Mouse (Mus musculus) neural tube, embryonic 14.5 days (tissue): ENCODE results near the gene Best1. TPM values are rescaled to one million over a fixed set of nuclear protein-coding genes. Genes with fewer than 3 reads are reported as not detected.

Experiments
- ATAC-seq: fragments of 200-750 bp; cut with Nextera tagmentation; 2 replicates; pipeline ENCODE4 v1.8.0; 2017; ENCODE audit warnings: low read depth, mild to moderate bottlenecking, moderate TSS enrichment, moderate library complexity
- H3K27ac ChIP-seq: fragments of 300-500 bp; sonication (generic); 2 replicates; pipeline ENCODE4 v1.5.1; 2014; ENCODE audit warnings: low read depth, mild to moderate bottlenecking, control low read depth, low read length, moderate library complexity, mixed read lengths
- H3K27me3 ChIP-seq: fragments of 300-500 bp; sonication (generic); 2 replicates; pipeline ENCODE4 v1.6.1; 2014; ENCODE audit warnings: low read length; ENCODE audit not compliant: control insufficient read depth, insufficient read depth
- H3K36me3 ChIP-seq: fragments of 300-500 bp; sonication (generic); 2 replicates; pipeline ENCODE4 v1.6.1; 2014; ENCODE audit warnings: low read length, mixed read lengths; ENCODE audit not compliant: control insufficient read depth, insufficient read depth
- H3K4me1 ChIP-seq: fragments of 300-500 bp; sonication (generic); 2 replicates; pipeline ENCODE4 v1.6.1; 2014; ENCODE audit warnings: low read length; ENCODE audit not compliant: control insufficient read depth, insufficient read depth
- H3K4me2 ChIP-seq: fragments of 300-500 bp; sonication (generic); 2 replicates; pipeline ENCODE4 v1.6.1; 2014; ENCODE audit warnings: mild to moderate bottlenecking, low read depth, low read length, control low read depth
- H3K4me3 ChIP-seq: fragments of 300-500 bp; sonication (generic); 2 replicates; pipeline ENCODE4 v1.5.1; 2014; ENCODE audit warnings: low read depth, low read length, control low read depth, mixed read lengths
- H3K9ac ChIP-seq: fragments of 300-500 bp; sonication (generic); replicated peaks from 2 replicates; pipeline ENCODE4 v1.6.1; 2014; ENCODE audit warnings: low read depth, mild to moderate bottlenecking, control low read depth, low read length, mixed read lengths
- H3K9me3 ChIP-seq: fragments of 300-500 bp; sonication (generic); 2 replicates; pipeline ENCODE4 v1.6.1; 2016; ENCODE audit warnings: low read length; ENCODE audit not compliant: control insufficient read depth
- WGBS: fragments of 180-500 bp; shearing (Covaris S2); extraction: QIAGEN DNeasy Blood & Tissue Kit; methylation state at CpG from one replicate; pipeline ENCODE4 v1.1.7; 2014; 5-methylcytosine and 5-hydroxymethylcytosine counted together
- polyA plus RNA-seq: library from polyadenylated mRNA; unstranded; fragments of >200 nt; fragmentation: Nextera tagmentation; extraction: Ambion mirVana; gene quantifications from 2 replicates; pipeline ENCODE4 v1.2.1, GENCODE M21; 2014

Gene Best1
- polyA plus RNA-seq, 1 experiment from 2014 or later = 2.3 TPM

DNA sequence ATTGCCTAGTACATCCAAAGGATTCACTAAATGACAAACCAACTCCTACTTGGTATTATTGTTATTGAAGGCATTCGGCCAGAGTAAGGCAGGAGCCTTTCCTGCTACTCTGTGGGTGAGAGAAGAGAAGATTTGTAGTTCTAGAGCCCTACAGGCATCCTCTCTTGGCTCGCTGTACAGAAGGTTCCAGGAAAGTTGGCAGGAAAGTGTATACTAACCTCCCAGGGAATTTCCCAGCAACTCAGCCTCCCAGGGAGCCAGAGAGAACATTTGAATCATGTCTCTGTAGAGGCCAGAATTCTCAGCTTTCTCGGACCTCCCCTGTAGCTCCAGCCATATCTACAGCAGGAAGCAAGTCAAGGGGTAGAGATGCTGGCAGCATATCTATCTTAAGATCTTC lies 54.4 kb downstream of the Best1 start:
- no peaks in the 10 kb centered on the region for H3K27me3 ChIP-seq
- H3K9me3 ChIP-seq = no peaks in the 10 kb centered on the region
- H3K9ac ChIP-seq = no peak overlapping the region
- H3K4me1 ChIP-seq = no peaks in the 10 kb centered on the region
- H3K4me2 ChIP-seq = no peak overlapping the region
- no peak overlapping the region for H3K27ac ChIP-seq
- no peak overlapping the region for H3K4me3 ChIP-seq
- no peaks in the 10 kb centered on the region for H3K36me3 ChIP-seq
- 76% methylated on average over 3 of the region's 3 CpGs for WGBS
- no peak for ATAC-seq

DNA sequence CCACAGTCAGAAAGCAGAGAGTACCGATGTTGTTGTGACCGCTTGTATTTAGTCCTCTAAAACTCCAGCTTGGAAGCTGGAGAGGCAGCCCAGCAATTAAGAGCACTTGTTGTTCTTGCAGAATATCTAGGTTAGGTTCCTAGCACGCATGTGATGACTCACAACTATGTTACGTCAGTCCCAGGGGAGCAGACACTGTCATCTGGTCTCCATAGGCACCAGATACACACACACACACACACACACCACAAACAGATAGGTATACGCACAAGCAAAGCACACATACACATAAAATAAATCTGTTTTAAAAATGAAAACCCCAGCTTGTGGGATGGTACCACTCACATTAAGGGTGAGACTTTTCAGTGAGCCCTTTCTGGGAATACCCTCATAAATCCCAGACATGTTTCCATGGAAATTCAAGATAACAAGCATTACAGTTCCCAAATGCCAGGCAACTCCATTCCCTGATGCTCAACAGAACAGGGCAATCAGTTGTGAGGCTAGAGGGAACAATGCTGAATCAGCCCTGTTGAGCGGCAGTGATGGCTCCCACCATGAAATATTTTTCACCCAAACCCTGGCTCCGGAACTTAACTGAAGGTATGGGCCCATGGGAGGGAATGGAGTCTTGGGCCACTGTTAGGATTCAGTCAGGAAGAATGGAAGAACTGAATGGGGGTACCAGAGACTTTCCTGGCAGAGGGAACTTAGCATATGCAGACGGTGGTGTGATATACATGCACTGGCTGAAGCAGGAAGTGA lies 55.5 kb downstream of the Best1 start:
- no peak overlapping the region for H3K27ac ChIP-seq
- no peak overlapping the region for H3K4me3 ChIP-seq
- no peaks in the 10 kb centered on the region for H3K36me3 ChIP-seq
- 94% methylated on average over 8 of the region's 8 CpGs for WGBS
- H3K4me2 ChIP-seq = no peak overlapping the region
- H3K4me1 ChIP-seq = no peaks in the 10 kb centered on the region
- no peaks in the 10 kb centered on the region for H3K9me3 ChIP-seq
- H3K27me3 ChIP-seq = no peaks in the 10 kb centered on the region
- ATAC-seq = no peak
- no peak overlapping the region for H3K9ac ChIP-seq

DNA sequence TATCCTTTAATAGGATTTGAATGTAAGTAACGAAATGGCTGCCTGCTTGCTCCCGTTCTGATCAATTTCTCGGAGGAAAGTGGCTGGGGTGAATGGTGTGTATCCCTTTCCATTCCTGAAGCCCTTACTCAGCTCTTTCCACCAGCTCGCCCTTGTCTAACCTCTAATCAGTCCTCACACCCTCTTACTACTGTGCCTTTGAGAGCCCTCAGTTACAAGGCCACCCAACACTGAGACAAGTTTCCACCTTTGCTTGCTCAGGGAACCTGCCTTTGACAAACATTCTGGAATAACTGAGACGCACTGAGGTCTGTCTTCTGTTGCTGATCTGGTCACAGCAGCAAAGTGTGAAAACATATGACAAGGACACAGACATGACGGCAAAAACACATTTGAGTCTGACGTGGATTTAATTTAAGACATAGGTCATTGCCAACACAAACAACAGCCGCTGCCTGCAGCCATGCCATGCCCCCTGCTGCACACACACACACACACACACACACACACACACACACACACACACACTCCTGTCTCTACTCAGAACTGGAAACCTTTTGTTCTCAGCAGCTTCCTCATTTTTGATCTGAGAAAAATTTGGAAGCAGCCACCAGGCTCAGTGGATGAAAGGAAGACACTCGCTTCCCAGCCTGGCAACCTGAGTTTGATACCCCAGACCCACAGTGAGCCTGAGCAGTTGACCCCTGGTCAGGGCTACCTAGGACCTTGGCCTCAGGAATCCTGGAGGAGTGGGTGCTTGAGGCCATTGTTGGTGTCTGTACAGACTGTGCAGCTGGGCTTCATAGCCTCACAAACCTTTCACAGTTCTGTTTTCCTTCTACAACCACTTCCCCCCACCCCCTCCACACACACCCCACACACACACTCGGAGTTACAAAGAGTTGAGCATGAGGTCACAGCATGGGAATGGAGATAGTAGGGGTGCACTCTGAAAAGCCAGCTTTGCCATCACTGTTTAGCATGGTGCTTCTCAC lies 58.6 kb downstream of the Best1 start:
- Histone ChIP-seq H3K27ac (no peak overlapping the region; the same call in 1 of the 2 replicates), H3K4me1 (no peaks in the 10 kb centered on the region), H3K36me3 (no peaks in the 10 kb centered on the region), H3K27me3 (no peaks in the 10 kb centered on the region), H3K4me3 (no peak overlapping the region), H3K9ac (no peak overlapping the region), H3K9me3 (no peaks in the 10 kb centered on the region), H3K4me2 (no peak overlapping the region)
- ATAC-seq = no peak
- 66% methylated on average over 10 of the region's 10 CpGs for WGBS

DNA sequence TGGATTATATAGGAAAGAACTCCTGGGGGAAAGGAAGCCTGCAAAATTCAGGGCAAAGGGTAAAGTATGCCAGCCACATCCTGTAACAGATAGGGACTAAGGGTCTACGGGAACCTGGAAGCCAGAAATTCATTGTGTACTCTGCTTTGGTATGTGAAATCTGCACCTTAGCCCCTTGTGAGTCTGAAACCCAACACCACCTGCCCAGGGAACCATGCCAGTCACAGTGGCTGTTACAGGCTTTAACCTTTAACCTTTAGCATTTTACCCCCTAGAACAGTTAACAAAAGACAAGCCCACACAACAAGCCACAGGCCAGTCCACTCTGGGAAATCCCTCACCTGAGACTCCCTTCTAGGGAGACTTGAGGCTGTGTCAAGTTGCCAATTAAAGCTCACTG lies 59.6 kb downstream of the Best1 start:
- Histone ChIP-seq H3K9ac (no peak overlapping the region), H3K4me2 (no peak overlapping the region), H3K27ac (no peak overlapping the region), H3K9me3 (no peaks in the 10 kb centered on the region), H3K36me3 (no peaks in the 10 kb centered on the region), H3K4me3 (no peak overlapping the region), H3K4me1 (no peaks in the 10 kb centered on the region), H3K27me3 (no peaks in the 10 kb centered on the region)
- WGBS = 85% methylated on average over 1 of the region's 1 CpGs
- no peak for ATAC-seq

DNA sequence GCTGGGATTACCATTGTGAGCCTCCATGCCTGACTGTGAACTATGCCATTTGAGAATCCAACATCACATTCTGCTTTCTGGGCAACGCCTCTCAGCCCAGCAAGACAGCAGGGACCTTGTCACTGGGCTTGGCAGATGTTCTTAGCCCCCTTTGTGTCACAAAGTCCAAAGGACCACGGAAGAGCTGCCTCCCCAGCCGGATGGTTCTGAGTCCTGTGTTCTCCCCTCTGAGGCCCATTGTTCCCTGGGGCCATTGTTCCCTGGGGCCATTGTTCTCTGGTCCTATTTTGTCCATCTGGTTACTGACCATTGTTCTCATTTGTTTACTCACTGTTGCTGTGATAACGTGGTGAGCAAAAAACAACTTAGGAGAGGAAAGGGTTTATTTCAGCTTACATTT lies 60.5 kb downstream of the Best1 start:
- 8% methylated on average over 4 of the region's 4 CpGs for WGBS

DNA sequence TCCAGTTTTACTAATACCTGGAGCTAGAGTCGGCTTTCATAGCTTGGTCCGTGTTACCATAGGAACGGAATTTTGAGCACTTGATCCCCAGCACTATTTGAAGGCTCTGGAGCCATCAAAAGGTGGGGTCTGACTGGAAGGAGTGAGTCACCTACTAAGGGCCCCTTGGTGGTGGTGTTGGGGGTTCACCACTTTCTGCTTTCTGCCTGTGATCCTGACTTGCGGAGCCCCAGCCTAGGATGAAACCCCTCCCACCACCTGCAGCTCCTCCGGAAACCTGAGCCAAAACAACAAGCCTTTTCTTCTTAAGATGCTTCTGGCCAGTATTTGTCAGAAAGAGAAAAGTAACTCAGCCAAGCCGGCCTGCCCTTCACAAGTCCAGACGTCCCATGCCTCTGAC lies 61.6 kb downstream of the Best1 start:
- Histone ChIP-seq H3K36me3 (no peaks in the 10 kb centered on the region), H3K4me2 (no peak overlapping the region), H3K9ac (no peak overlapping the region), H3K27ac (no peak overlapping the region), H3K4me3 (no peak overlapping the region), H3K4me1 (no peaks in the 10 kb centered on the region), H3K27me3 (no peaks in the 10 kb centered on the region), H3K9me3 (no peaks in the 10 kb centered on the region)
- 78% methylated on average over 7 of the region's 7 CpGs for WGBS
- ATAC-seq = no peak

More for the DNA sequence above, 60.5 kb downstream of the Best1 start:
- no peaks in the 10 kb centered on the region for H3K4me1 ChIP-seq
- no peak overlapping the region for H3K4me3 ChIP-seq
- H3K9me3 ChIP-seq = no peaks in the 10 kb centered on the region
- no peak overlapping the region for H3K9ac ChIP-seq
- no peaks in the 10 kb centered on the region for H3K27me3 ChIP-seq
- ATAC-seq = no peak
- H3K36me3 ChIP-seq = no peaks in the 10 kb centered on the region
- no peak overlapping the region for H3K4me2 ChIP-seq
- no peak overlapping the region for H3K27ac ChIP-seq

DNA sequence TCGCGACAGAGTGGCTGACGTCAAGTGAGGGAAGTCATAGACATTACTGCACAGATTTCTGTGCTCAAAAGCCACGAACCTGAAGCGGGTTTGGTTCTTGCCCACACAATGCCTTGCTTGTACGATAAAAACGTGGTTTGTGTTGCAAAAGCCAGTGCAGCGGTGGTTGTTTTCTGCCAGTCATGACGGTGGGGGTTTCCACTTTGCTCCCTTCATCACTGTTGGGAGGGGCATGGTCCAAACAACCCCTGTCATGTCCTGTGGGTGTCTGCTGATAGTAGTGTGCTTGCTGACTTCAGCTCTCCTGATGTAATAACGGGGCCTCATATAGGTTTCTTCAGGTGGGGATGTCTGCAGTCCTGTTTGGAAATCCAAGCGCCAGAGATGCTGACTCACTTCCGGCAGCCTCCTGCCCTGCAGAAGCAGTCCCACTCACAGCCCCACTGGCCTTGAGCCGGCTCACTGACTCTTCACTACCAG lies 62.6 kb downstream of the Best1 start:
- Histone ChIP-seq H3K4me2 (no peak overlapping the region), H3K9me3 (no peaks in the 10 kb centered on the region), H3K4me1 (no peaks in the 10 kb centered on the region), H3K9ac (no peak overlapping the region), H3K27ac (no peak overlapping the region), H3K4me3 (no peak overlapping the region), H3K36me3 (no peaks in the 10 kb centered on the region), H3K27me3 (no peaks in the 10 kb centered on the region)
- no peak for ATAC-seq
- 80% methylated on average over 13 of the region's 13 CpGs for WGBS

DNA sequence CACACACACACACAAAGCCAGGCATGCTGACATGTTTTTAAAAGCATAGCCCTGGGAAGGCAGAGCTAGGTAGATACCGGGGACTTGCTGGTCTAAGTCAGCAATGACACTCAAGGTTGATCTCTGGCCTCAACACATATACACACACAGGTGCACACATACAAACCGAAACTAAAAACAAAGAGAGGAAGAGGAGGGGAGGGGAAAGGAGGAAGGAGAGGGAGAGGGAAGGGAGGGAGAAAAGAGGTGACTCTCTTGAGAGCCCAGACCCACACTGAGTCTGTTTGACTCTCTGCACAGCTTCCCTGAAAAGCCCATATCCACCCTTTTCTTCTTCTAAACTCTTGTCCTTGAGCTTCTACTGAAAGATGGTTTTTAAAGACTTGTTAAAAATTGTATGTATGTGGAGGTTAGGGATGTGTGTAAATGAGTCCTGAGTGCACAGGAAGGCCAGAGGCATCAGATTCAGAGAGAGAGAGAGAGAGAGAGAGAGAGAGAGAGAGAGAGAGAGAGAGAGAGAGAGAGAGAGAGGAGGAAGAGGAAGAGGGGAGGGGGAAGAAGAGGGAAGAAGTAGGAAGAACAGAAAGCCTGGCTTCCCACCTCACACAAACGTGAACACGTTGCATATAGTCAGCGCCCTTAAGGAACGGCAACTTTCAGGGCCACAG lies 63.1 kb downstream of the Best1 start:
- H3K36me3 ChIP-seq = no peaks in the 10 kb centered on the region
- H3K9ac ChIP-seq = no peak overlapping the region
- H3K4me3 ChIP-seq = no peak overlapping the region
- no peak overlapping the region for H3K4me2 ChIP-seq
- no peak for ATAC-seq
- 83% methylated on average over 6 of the region's 6 CpGs for WGBS
- no peaks in the 10 kb centered on the region for H3K27me3 ChIP-seq
- H3K27ac ChIP-seq = no peak overlapping the region
- H3K4me1 ChIP-seq = no peaks in the 10 kb centered on the region
- no peaks in the 10 kb centered on the region for H3K9me3 ChIP-seq
